Mouse (Mus musculus) thymus, postnatal 25 days (tissue): ENCODE measurements around the gene Usp34.
A peak's percentile ranks its signal among the peaks of the same experiment; 100 is the strongest.
"Not testable (repeated sequence)": the region's sequence is repeated elsewhere in the genome, so short reads cannot be mapped to it uniquely, and the experiment has no call there.

Source experiments
- DNase-seq: peaks from one replicate; pipeline ENCODE4 v3.0.0; 2022

Usp34 gene

DNA sequence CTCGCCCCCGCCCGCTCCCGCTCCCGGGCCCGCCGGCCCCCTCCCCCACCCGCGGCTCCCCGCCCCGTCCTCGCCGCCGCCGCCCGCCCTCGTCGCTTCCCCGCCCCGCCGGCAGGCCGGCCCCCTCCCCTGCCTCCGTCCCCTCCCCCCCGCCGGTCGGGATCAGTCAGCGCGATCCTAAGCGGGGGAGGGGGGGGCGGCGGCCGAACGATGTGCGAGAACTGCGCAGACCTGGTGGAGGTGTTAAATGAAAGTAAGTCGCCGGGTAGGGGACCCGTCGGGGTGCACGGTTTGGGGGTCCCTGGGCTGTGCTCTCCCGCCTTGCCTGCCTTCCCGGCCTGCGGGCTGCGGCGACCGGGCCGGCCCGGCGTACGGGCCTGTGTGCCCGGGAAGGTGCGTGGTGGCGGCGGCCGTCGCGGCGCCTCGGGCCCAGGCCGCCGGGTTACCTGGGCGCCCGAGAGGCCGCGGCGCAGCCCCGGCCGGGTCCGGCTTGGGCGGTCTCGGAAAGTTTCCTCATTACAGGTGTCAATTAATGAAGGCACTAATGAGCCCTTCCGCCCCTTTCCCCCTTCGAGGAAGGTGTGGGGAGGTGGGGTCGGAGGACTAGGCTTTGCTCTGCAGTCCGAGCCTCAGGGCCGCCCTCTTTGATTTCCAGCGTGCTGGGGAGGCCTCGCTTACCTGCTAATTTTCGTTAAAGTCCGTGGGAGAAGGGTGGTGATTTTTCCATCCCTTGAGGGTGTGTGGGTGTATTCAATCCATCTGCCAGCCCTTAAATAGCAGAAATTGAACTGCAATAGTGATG lies at the start of gene Usp34:
TSS of gene Usp34 (plus strand) at position 132 of the 802 bp plus-strand sequence.
- peak; percentile 69 for DNase-seq

GRCm38 (mm10) chr11:23259073-23259472 lies 47.6 kb upstream of the Usp34 start:
- no peak for DNase-seq

GRCm38 (mm10) chr11:23259481-23259880 lies 47.2 kb upstream of the Usp34 start:
- DNase-seq = no peak

- no peak for DNase-seq
Observed at GRCm38 (mm10) chr11:23260186-23260585, 46.5 kb upstream of the Usp34 start.

DNA sequence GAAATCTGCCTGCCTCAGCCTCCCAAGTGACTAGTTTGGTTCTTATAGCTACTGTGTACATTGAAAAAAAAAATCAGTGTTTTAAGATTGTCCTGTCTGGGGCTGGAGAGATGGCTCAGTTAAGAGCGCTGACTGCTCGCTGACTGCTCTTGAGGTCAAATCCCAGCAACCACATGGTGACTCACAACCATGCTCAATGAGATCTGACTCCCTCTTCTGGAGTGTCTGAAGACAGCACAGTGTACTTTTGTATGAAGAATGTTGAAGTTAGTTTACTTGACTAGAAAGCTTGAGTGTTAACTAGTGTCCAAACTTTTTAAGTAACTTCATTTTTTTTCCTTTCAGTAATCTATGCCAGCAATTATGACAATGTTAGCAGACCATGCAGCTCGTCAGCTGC lies 45.2 kb upstream of the Usp34 start:
- peak; percentile 10 for DNase-seq

DNA sequence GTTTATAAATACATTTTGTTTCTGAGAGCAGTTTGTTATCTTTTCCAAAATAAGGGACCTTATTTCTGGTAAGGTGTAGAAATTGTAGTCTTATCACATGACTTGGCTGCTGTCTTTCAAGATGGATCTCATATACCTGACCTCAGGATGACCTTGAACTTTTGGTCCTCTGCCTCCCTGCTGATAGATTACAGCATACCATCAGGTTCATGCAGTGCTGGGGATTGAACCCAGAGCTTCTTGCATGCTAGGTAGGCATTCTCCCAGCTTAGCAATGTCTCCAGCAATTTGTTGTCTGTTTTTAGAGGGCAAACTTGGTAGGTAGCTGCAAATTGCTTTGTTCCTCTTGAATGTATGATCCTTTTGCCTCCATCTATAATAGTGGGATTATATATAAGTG lies 41.7 kb upstream of the Usp34 start:
- no peak for DNase-seq

GRCm38 (mm10) chr11:23271770-23272724 lies 34.6 kb upstream of the Usp34 start:
- peak; percentile 31 for DNase-seq

GRCm38 (mm10) chr11:23275780-23276179 lies 30.9 kb upstream of the Usp34 start:
- DNase-seq = no peak

DNA sequence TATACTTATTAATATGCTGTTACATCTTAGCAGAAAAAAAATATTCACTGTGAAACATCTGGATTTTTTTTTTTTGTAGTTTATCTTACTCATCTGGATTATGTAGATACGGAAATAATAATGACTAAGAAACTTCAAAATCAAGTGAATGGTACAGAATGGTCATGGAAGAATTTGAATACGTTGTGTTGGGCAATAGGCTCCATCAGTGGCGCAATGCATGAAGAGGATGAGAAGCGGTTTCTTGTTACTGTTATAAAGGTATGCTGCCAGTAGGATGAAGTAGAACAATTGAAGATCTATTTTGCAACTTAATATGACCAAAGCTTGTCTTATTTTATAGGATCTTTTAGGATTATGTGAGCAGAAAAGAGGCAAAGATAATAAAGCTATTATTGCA lies 22.2 kb upstream of the Usp34 start:
- DNase-seq = no peak

DNA sequence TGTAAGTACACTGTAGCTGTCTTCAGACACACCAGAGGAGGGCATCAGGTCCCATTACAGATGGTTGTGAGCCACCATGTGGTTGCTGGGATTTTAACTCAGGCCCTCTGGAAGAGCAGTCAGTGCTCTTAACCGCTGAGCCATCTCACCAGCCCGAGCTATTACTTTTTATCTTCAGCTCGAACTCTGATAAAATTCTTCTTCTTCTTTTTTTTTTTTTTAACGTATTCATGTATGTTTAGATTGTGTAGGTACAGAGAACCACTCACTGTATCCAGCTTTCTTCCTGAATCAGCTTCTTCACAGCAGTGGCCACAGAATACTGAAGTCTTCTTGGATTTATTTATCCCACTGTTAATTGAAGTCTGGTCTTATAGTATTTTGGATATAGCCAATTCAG lies 17.8 kb upstream of the Usp34 start:
- DNase-seq = not testable (repeated sequence)

- no peak for DNase-seq
Observed at GRCm38 (mm10) chr11:23297379-23297778, 9.3 kb upstream of the Usp34 start.

DNA sequence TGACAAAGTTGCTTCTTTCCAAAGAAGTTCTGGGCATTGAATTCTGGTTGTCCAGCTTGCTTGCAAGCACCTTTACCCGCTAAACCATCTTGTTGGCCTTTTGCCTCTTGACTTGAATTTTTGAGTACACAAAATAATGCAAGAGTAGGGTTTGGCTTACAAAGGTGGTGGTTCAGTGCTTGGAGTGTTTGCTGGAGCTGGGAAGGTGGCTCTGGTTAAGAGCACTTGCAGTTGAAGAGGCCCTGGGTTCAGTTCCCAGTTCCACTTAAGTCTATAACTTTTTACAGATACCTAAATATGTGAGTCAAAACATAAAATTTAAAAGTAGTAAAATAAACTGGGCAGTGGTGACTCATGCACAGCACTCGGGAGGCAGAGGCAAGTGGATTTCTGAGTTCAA lies 8.4 kb upstream of the Usp34 start:
- no peak for DNase-seq

DNA sequence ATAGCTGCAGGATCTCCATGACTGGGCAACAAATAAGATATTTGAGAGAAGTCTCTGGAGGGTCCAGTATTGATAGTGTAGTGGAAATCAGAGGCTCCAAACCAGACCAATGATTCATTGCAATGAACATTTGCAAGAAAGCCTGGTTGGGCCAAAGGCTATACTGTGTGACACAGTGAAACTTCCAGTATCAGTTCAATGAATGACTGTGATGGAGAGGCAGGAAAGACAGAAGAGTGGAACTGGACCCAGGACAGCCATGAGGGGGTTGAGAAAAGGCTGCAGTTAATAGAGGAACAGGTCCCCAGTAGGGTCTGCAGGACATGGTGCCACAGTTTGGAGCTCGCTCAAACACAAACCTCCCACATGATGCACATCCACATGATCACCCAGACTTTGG lies 6.8 kb upstream of the Usp34 start:
- DNase-seq = no peak

DNA sequence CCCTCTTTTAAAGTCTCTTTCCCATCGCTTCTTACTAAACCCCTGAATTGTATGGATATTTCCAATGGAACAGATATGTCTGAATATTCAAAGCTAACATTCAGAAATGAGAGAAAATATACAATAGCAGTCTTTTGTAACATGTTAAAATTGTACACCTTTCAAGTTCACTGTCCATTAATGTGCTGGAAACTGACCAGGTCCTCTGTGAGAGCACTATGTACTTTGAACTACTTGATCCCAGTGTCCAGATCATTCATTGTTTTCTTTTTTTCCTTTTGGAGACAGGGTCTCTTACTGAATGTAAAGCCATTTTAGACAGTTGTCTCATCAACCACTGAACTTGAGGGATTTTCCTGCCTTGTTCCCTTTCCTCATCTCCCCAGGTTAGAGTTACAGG lies 3.6 kb upstream of the Usp34 start:
- no peak for DNase-seq

DNA sequence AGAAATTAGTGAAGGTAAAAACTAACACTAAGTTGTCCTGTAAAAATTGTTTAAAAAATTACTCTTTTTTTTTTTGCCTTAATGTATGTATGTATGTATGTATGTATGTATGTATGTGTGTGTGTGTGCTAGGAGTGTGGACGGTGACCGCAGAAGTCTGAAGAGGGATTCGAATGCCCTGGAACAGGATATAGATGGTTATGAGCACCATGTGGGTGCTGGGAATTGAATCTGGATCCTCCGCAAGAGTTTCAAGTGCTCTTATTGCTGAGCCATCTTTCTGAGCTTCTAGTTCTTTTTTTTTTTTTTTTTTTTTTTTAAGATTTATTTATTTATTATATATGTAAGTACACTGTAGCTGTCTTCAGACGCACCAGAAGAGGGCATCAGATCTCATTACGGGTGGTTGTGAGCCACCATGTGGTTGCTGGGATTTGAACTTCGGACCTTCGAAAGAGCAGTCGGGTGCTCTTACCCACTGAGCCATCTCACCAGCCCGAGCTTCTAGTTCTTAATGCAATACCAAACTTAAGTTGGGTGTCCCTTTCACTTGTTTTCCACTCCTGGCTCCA lies 1.5 kb upstream of the Usp34 start:
- not testable (repeated sequence) for DNase-seq

DNA sequence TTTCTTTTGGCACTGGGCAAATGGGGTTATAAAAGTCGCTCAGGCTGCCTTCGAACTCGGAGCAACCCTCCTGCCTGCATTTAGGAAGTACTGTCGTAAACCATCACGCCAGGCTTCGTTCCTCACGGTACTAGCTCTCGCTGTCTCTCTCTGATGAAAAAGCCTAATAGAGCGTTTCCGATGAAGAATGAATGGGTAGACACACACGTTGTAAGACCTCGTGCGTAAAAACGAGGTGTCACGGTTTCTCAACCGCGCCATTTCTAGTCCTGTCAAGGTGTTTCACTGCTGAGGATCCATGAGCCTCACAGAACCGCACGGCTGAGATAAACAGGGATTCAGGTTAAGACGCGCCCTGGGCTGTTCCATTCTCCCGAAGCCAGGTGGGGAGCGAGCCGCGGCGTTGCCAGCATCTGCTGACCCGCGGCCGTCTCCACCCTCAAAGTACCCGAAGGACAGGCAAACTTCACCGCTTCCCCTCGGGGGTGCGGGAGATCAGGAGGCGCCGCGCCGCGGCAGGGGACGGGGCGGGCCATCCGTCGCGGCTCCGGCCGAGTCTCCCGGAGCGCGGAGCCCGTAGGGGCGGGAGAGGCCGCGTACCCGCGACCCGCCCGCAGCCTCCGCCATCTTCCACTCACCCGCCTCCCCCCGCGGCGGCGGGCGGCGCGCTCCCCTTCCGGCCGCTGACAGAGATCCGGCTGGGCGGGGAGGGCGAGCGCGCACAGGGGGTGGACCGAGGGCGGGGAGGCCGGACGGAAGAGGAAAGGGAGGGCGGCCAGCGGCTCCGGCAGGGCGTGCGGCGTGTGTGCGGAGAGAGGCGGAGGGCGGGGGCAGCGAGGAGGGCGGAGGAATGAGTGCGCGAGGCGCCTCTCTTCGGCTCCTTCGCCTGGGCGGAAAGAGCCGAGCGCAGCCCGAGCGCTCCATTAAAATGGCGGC lies 754 bp upstream of the Usp34 start:
- DNase-seq = peak; percentile 95

DNA sequence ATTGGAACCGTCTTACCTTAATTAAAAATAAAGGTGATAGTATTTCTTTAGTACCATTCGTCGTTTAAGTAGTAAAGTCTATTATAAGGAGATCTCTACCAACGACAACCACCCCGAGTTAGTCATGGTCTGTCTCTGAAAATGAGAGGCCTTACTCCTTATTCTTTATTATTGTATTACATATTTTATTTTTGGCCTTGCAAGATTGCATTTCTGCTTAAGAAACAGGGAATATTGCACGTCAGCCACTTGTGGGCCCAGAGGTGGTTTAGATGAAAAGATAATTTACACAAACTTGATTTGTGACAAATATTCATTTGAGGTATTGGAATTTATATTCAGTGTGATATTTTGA lies 848 bp downstream of the Usp34 start:
- no peak for DNase-seq

DNA sequence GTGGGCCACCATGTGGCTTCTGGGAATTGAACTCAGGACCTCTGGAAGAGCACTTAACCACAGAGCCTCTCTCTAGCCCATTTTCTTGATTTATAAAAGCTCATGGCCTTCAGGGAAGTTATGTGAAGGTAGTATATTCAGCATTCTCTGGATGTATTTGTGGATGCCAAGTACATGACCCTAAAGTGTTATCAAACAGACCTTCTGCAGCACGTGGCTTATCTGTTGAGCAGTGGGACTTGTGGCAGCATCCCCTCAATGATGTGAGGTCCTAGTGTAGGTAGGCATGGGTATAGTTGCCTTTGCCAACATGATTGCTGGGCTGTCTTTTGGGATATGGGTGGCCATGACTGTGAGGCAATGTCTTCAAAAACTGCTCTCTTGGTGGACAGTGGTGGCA lies 6.8 kb downstream of the Usp34 start:
- no peak for DNase-seq

- no peak for DNase-seq
Observed at GRCm38 (mm10) chr11:23329413-23329812, 22.7 kb downstream of the Usp34 start.

DNA sequence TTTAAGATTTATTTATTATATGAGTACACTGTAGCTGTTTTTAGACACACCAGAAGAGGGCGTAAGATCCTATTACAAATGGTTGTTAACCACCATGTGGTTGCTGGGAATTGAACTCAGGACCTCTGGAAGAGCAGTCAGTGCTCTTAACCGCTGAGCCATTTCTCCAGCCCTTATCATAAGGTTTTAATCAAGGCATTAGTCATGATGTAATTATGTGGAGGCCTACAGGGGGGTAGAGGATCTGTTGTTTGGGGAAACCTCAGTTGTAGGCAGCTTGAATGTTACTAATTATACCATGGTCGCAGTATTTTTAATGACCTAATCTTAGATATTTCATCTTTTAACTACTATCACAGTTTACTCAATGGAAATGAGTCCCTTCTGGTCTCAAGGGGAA lies 25.4 kb downstream of the Usp34 start:
- no peak for DNase-seq

GRCm38 (mm10) chr11:23335160-23335559 lies 28.5 kb downstream of the Usp34 start:
- no peak for DNase-seq

DNA sequence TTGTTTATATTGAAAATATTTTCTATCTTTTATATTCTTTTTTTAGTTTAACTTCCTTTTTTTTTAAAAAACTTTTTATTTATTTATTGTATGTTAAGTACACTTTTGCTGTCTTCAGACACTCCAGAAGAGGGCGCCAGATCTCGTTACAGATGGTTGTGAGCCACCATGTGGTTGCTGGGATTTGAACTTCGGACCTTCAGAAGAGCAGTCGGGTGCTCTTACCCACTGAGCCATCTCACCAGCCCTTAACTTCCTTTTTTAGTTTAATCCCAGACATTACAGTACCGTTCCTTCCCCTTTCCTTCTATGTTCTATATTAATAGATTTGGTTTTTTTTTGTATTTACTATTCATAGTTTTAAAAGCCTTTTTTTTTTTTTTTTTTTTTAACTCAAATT lies 50.5 kb downstream of the Usp34 start:
- DNase-seq = not testable (repeated sequence)
